Mouse (Mus musculus) midbrain, embryonic 10.5 days (tissue): ENCODE results near the gene Padi2. TPM values are rescaled to one million over a fixed set of nuclear protein-coding genes. Genes with fewer than 3 reads are reported as not detected.

ENCODE experiments used
- DNase-seq: peaks from one replicate; pipeline ENCODE4 v3.0.0-alpha.2; 2017; ENCODE audit warnings: low spot score
- H3K27ac ChIP-seq: fragments of 300-500 bp; sonication (generic); replicated peaks from 2 replicates; pipeline ENCODE4 v1.5.1; 2016; ENCODE audit warnings: mild to moderate bottlenecking
- H3K27me3 ChIP-seq: fragments of 300-500 bp; sonication (generic); 2 replicates; pipeline ENCODE4 v1.6.1; 2016; ENCODE audit warnings: low read depth, mild to moderate bottlenecking; ENCODE audit not compliant: poor library complexity, severe bottlenecking
- H3K36me3 ChIP-seq: fragments of 300-500 bp; sonication (generic); 2 replicates; pipeline ENCODE4 v1.6.1; 2016; ENCODE audit warnings: mild to moderate bottlenecking, moderate library complexity
- H3K4me1 ChIP-seq: fragments of 300-500 bp; sonication (generic); 2 replicates; pipeline ENCODE4 v1.6.1; 2016
- H3K4me3 ChIP-seq: fragments of 300-500 bp; sonication (generic); 2 replicates; pipeline ENCODE4 v1.5.1; 2016; ENCODE audit warnings: mild to moderate bottlenecking, moderate library complexity
- H3K9me3 ChIP-seq: fragments of 300-500 bp; sonication (generic); replicated peaks from 2 replicates; pipeline ENCODE4 v1.6.1; 2016; ENCODE audit warnings: mild to moderate bottlenecking
- WGBS: fragments of 180-500 bp; shearing (Covaris S2); methylation state at CpG from one replicate; pipeline ENCODE4 v1.1.7; 2016; 5-methylcytosine and 5-hydroxymethylcytosine counted together
- polyA plus RNA-seq: library from polyadenylated mRNA; unstranded; fragments of >200 nt; fragmentation: Nextera tagmentation; extraction: Ambion mirVana; gene quantifications from 2 replicates; pipeline ENCODE4 v1.2.1, GENCODE M21; 2016

The Padi2 gene
- polyA plus RNA-seq, 1 experiment from 2014 or later, result 0.15 TPM

DNA sequence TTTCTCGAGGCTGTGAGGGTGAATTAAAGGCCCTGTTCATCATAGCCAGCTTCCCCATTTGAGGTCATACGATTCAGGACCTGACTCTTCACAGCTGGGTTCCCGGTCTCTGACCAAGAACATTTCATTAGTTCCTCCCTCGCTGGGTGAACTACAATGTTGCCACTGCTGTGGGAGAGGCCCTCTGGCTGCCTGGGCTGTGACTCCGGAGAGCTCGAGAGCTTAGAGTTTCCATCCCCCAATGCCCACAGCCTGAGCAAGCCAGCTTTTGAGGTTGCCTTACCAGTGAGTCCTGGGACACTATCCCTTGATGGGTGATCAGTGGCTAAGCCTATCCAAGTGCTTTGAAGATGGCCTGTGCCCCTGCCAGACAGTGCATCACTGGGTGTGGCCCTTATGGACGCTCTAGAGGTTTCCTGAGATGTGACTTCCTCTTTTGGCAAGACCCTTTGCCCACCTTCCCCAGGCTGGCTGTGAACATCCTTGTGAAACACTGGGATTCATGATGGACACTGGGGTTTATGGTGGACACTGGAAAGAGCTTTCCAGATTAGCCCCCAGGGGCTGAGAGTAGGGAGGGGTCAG, 82.7 kb downstream of the Padi2 start:
- 75% methylated on average over 7 of the region's 7 CpGs for WGBS
- Histone ChIP-seq H3K4me1 (peaks cover 56% of the 10 kb centered on the region), H3K36me3 (peaks cover 31% of the 10 kb centered on the region), H3K27ac (no peak overlapping the region), H3K9me3 (no peaks in the 10 kb centered on the region), H3K4me3 (no peak overlapping the region), H3K27me3 (no peaks in the 10 kb centered on the region)
- DNase-seq, result no peak

DNA sequence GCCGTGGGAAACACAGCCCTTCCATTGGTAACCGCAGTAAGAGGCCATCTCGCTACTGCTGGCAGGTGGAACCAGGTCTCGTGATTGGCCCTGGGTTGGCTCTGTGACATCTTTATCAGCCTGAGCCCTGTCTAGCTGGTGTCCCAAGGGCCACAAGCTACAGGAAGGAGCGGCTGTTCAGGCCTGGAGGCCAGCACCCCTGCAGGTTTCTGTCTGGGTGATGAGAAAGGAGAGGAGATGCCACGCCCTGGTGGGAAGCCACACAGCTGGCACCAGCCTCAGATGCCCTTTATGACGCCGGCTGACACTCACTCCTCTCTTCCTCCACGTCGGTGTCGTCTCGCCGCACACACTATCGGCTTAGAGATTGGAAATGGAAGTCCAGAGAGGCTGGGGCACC, 83.3 kb downstream of the Padi2 start:
- no peak for DNase-seq
- Histone ChIP-seq H3K27me3 (no peaks in the 10 kb centered on the region), H3K4me1 (peaks cover 56% of the 10 kb centered on the region), H3K9me3 (no peaks in the 10 kb centered on the region), H3K4me3 (no peak overlapping the region), H3K27ac (no peak overlapping the region), H3K36me3 (peaks cover 38% of the 10 kb centered on the region)
- WGBS, result 94% methylated on average over 14 of the region's 14 CpGs

- no peaks in the 10 kb centered on the region for H3K9me3 ChIP-seq
- peaks cover 66% of the 10 kb centered on the region for H3K36me3 ChIP-seq
- H3K27ac ChIP-seq, result no peak overlapping the region
- no peak for DNase-seq
- H3K4me1 ChIP-seq, result peaks cover 42% of the 10 kb centered on the region
- 88% methylated on average over 20 of the region's 20 CpGs for WGBS
- no peak overlapping the region for H3K4me3 ChIP-seq
- H3K27me3 ChIP-seq, result no peaks in the 10 kb centered on the region
Observed at GRCm38 (mm10) chr4:140992215-140992614, 86.1 kb downstream of the Padi2 start.

GRCm38 (mm10) chr4:140993846-140994245, 87.7 kb downstream of the Padi2 start:
- WGBS, result 91% methylated on average over 8 of the region's 8 CpGs

GRCm38 (mm10) chr4:140995811-140996210, 89.7 kb downstream of the Padi2 start:
- 91% methylated on average over 8 of the region's 8 CpGs for WGBS
- Histone ChIP-seq H3K4me1 (0 out of 2 replicates have a peak, but pooled peaks cover 7% of the 10 kb centered on the region), H3K36me3 (peaks cover 92% of the 10 kb centered on the region), H3K4me3 (no peak overlapping the region), H3K27me3 (no peaks in the 10 kb centered on the region), H3K27ac (no peak overlapping the region), H3K9me3 (no peaks in the 10 kb centered on the region)
- no peak for DNase-seq

More at GRCm38 (mm10) chr4:140993846-140994245, 87.7 kb downstream of the Padi2 start:
- peaks cover 80% of the 10 kb centered on the region for H3K36me3 ChIP-seq
- no peak for DNase-seq
- H3K4me3 ChIP-seq, result no peak overlapping the region
- no peaks in the 10 kb centered on the region for H3K27me3 ChIP-seq
- H3K4me1 ChIP-seq, result peaks cover 25% of the 10 kb centered on the region
- no peaks in the 10 kb centered on the region for H3K9me3 ChIP-seq
- H3K27ac ChIP-seq, result no peak overlapping the region; the same call in 1 of the 2 replicates

DNA sequence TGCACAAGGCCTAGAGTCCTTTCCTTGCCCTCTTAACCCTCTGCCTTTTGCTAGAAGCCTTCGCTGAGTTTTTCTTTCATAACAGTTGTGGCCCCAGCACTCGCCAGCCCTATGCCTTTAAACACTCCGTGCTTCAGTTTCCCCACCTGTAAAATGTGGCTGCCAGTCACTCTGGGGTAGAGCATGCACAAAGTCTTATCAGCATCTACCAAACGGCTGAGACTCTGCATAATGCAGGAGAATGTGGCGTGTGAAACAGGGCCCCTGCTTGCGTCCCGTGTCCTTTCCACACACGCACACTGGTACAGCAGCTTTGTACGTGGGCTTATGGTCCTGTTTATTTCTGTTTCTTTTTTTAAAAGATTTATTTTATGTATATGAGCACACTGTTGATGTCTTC, 90.7 kb downstream of the Padi2 start:
- no peak overlapping the region for H3K4me3 ChIP-seq
- H3K27me3 ChIP-seq, result no peaks in the 10 kb centered on the region
- 96% methylated on average over 9 of the region's 9 CpGs for WGBS
- peaks cover 96% of the 10 kb centered on the region for H3K36me3 ChIP-seq
- peaks cover 6% of the 10 kb centered on the region for H3K4me1 ChIP-seq
- H3K9me3 ChIP-seq, result no peaks in the 10 kb centered on the region
- H3K27ac ChIP-seq, result no peak overlapping the region
- DNase-seq, result no peak

Other genes starting within 250 kb of the Padi2 start
- gene Arhgef10l, start 240.3 kb upstream of the Padi2 start, polyA plus RNA-seq, result 25.1 and 32.4 TPM in 2 replicates
- gene Rcc2, start 205.8 kb upstream of the Padi2 start, polyA plus RNA-seq, result 32.6 and 35.2 TPM in 2 replicates
- 0.05 TPM in 1 of 2 replicates, not detected in the other for gene Padi6, start 163.7 kb upstream of the Padi2 start, polyA plus RNA-seq
- gene Padi4, start 132.1 kb upstream of the Padi2 start, polyA plus RNA-seq, result 0.54 and 0.55 TPM in 2 replicates
- gene Padi3, start 95.7 kb upstream of the Padi2 start, polyA plus RNA-seq, result 0.10 and 0.15 TPM in 2 replicates
- gene Padi1, start 60.6 kb upstream of the Padi2 start, polyA plus RNA-seq, result 0.04 and 0.06 TPM in 2 replicates
- 429 and 455 TPM in 2 replicates for gene Sdhb, start 54.9 kb downstream of the Padi2 start, polyA plus RNA-seq
- 42.5 and 56.5 TPM in 2 replicates for gene Atp13a2, start 80.5 kb downstream of the Padi2 start, polyA plus RNA-seq
- 260 and 321 TPM in 2 replicates for gene Mfap2, start 104.1 kb downstream of the Padi2 start, polyA plus RNA-seq
- 10.8 and 11.0 TPM in 2 replicates for gene Crocc, start 154.2 kb downstream of the Padi2 start, polyA plus RNA-seq
- 54.8 TPM in 2 replicates for gene Necap2, start 172.0 kb downstream of the Padi2 start, polyA plus RNA-seq
- 0.05 and 0.20 TPM in 2 replicates for gene Spata21, start 182.0 kb downstream of the Padi2 start, polyA plus RNA-seq
- gene Szrd1, start 233.4 kb downstream of the Padi2 start, polyA plus RNA-seq, result 35.2 and 36.3 TPM in 2 replicates
- gene Fbxo42, start 241.6 kb downstream of the Padi2 start, polyA plus RNA-seq, result 24.2 and 25.3 TPM in 2 replicates